Mouse (Mus musculus) stomach, postnatal 0 days (tissue): ENCODE results near the gene Atp10a. TPM values are rescaled to one million over a fixed set of nuclear protein-coding genes. Genes with fewer than 3 reads are reported as not detected.

Experiments
- ATAC-seq: fragments of 200-750 bp; cut with Nextera tagmentation; 2 replicates; pipeline ENCODE4 v1.8.0; 2017; ENCODE audit not compliant: low FRiP score, low TSS enrichment
- DNase-seq: peaks from one replicate; pipeline ENCODE4 v3.0.0-alpha.2; 2016; ENCODE audit warnings: low spot score
- H3K27ac ChIP-seq: fragments of 300-500 bp; sonication (generic); replicated peaks from 2 replicates; pipeline ENCODE4 v1.5.1; 2014; ENCODE audit warnings: mild to moderate bottlenecking, control low read depth
- H3K27me3 ChIP-seq: fragments of 300-500 bp; sonication (generic); 2 replicates; pipeline ENCODE4 v1.6.1; 2014; ENCODE audit warnings: low read length; ENCODE audit not compliant: control insufficient read depth, insufficient read depth
- H3K36me3 ChIP-seq: fragments of 300-500 bp; sonication (generic); 2 replicates; pipeline ENCODE4 v1.6.1; 2014; ENCODE audit warnings: low read length, mixed read lengths; ENCODE audit not compliant: control insufficient read depth, insufficient read depth
- H3K4me1 ChIP-seq: fragments of 300-500 bp; sonication (generic); replicated peaks from 2 replicates; pipeline ENCODE4 v1.6.1; 2014; ENCODE audit warnings: antibody characterized with exemption; ENCODE audit not compliant: control insufficient read depth, insufficient read depth
- H3K4me2 ChIP-seq: fragments of 300-500 bp; sonication (generic); replicated peaks from 2 replicates; pipeline ENCODE4 v1.6.1; 2014; ENCODE audit warnings: low read depth, mild to moderate bottlenecking, control low read depth, moderate library complexity
- H3K4me3 ChIP-seq: fragments of 300-500 bp; sonication (generic); 2 replicates; pipeline ENCODE4 v1.5.1; 2014; ENCODE audit warnings: low read depth, low read length, control low read depth
- H3K9ac ChIP-seq: fragments of 300-500 bp; sonication (generic); 2 replicates; pipeline ENCODE4 v1.6.1; 2014; ENCODE audit warnings: mild to moderate bottlenecking, low read length, control low read depth, mixed read lengths
- H3K9me3 ChIP-seq: fragments of 300-500 bp; sonication (generic); 2 replicates; pipeline ENCODE4 v1.6.1; 2016; ENCODE audit warnings: low read length; ENCODE audit not compliant: control insufficient read depth
- CTCF ChIP-seq: IDR thresholded peaks from 2 replicates; pipeline ENCODE4 v1.5.1; 2016; ENCODE audit warnings: antibody characterized with exemption, low read depth, mild to moderate bottlenecking, moderate library complexity
- EP300 ChIP-seq: optimal IDR thresholded peaks from 2 replicates; pipeline ENCODE3; 2016; ENCODE audit warnings: antibody characterized with exemption
- WGBS: fragments of 180-500 bp; shearing (Covaris S2); extraction: QIAGEN DNeasy Blood & Tissue Kit; methylation state at CpG from one replicate; pipeline ENCODE4 v1.1.7; 2014; 5-methylcytosine and 5-hydroxymethylcytosine counted together
- polyA plus RNA-seq: library from polyadenylated mRNA; unstranded; fragments of >200 nt; fragmentation: Nextera tagmentation; extraction: Ambion mirVana; gene quantifications from 2 replicates; pipeline ENCODE4 v1.2.1, GENCODE M21; 2015

The Atp10a gene
- polyA plus RNA-seq, 1 experiment from 2014 or later: 1.7 TPM

- DNase-seq (no peak), ATAC-seq (no peak)
- Histone ChIP-seq H3K4me3 (no peak overlapping the region), H3K9me3 (no peaks in the 10 kb centered on the region), H3K27me3 (no peaks in the 10 kb centered on the region), H3K4me1 (no peaks in the 10 kb centered on the region), H3K4me2 (no peak overlapping the region), H3K36me3 (no peaks in the 10 kb centered on the region), H3K9ac (no peak overlapping the region), H3K27ac (no peak overlapping the region)
- TF ChIP-seq CTCF (no peak), EP300 (no peak)
- WGBS: 68% methylated on average over 4 of the region's 4 CpGs
Observed at GRCm38 (mm10) chr7:58719218-58719938, 63.4 kb downstream of the Atp10a start.

- no peak overlapping the region for H3K27ac ChIP-seq
- H3K9ac ChIP-seq: no peak overlapping the region
- no peaks in the 10 kb centered on the region for H3K36me3 ChIP-seq
- H3K4me1 ChIP-seq: no peaks in the 10 kb centered on the region
- H3K4me3 ChIP-seq: no peak overlapping the region
- H3K27me3 ChIP-seq: no peaks in the 10 kb centered on the region
- no peak for TF ChIP-seq CTCF
- TF ChIP-seq EP300: no peak
- DNase-seq (no peak), ATAC-seq (no peak)
- WGBS: 85% methylated on average over 1 of the region's 1 CpGs
- no peak overlapping the region for H3K4me2 ChIP-seq
- H3K9me3 ChIP-seq: no peaks in the 10 kb centered on the region
Observed at GRCm38 (mm10) chr7:58722250-58722649, 66.3 kb downstream of the Atp10a start.

DNA sequence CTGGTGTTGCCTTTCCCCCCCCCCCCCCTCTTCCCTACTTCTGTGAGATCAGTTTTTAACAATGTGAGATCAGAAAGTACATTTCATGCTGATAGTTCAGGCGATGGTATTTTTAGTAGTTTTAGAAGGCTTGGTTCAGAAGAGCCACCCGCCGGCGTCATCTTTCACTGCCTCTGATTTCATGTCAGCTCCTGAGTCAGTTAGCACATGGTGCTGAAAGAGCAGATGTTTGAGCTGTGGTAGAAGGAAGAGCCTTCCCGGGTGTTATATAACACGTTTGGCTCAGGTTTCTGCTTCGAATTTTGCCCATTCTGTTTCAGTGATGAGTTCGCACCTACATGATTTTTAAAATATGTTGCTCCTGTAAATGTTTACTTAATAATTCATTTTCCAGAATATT is 74.2 kb downstream of the Atp10a start:
- Histone ChIP-seq H3K4me3 (no peak overlapping the region), H3K4me2 (no peak overlapping the region), H3K9ac (no peak overlapping the region), H3K27me3 (no peaks in the 10 kb centered on the region), H3K36me3 (no peaks in the 10 kb centered on the region), H3K9me3 (no peaks in the 10 kb centered on the region), H3K27ac (no peak overlapping the region), H3K4me1 (no peaks in the 10 kb centered on the region; the same call in 1 of the 2 replicates)
- no peak for ATAC-seq
- DNase-seq: no peak
- TF ChIP-seq CTCF (no peak), EP300 (no peak)
- WGBS: 35% methylated on average over 8 of the region's 8 CpGs

- 81% methylated on average over 1 of the region's 1 CpGs for WGBS
- TF ChIP-seq EP300: no peak
- TF ChIP-seq CTCF: no peak
- Histone ChIP-seq H3K9me3 (no peaks in the 10 kb centered on the region), H3K4me2 (no peak overlapping the region), H3K27me3 (no peaks in the 10 kb centered on the region), H3K4me1 (no peaks in the 10 kb centered on the region; the same call in 1 of the 2 replicates), H3K36me3 (no peaks in the 10 kb centered on the region), H3K9ac (no peak overlapping the region), H3K4me3 (no peak overlapping the region), H3K27ac (no peak overlapping the region)
- DNase-seq: no peak
- ATAC-seq: no peak
Observed at GRCm38 (mm10) chr7:58730831-58731230, 74.9 kb downstream of the Atp10a start.

- Histone ChIP-seq H3K27me3 (no peaks in the 10 kb centered on the region), H3K9ac (no peak overlapping the region), H3K36me3 (no peaks in the 10 kb centered on the region), H3K4me1 (no peaks in the 10 kb centered on the region; the same call in 1 of the 2 replicates), H3K27ac (no peak overlapping the region), H3K9me3 (no peaks in the 10 kb centered on the region), H3K4me2 (no peak overlapping the region), H3K4me3 (no peak overlapping the region)
- 46% methylated on average over 6 of the region's 6 CpGs for WGBS
- no peak for DNase-seq
- no peak for TF ChIP-seq CTCF
- no peak for TF ChIP-seq EP300
- ATAC-seq: no peak
Observed at GRCm38 (mm10) chr7:58732406-58732805, 76.4 kb downstream of the Atp10a start.

DNA sequence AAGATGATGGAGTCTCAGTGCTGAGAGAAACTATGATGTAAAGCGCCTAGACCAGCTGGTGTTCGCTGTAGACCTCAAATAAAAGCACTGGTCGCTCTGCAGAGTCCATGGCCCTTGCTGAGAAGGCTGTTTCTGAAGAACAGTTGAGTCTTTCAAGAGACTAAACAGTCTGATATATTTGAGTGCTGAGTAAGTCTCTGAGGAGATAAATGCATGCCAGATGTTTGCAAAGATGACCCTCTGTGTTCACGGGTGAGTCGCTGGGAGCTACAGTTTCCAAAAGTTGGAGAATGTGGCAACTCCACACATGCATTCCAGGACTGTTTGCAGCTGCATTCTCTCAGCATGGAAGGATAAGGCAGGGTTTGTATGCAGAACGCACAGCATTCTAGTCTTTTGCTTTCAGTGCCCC is 77.5 kb downstream of the Atp10a start:
- DNase-seq: no peak
- ATAC-seq: peak; percentile 54; the same call in 1 of the 2 replicates
- 37% methylated on average over 6 of the region's 6 CpGs for WGBS
- Histone ChIP-seq H3K9ac (no peak overlapping the region), H3K27me3 (no peaks in the 10 kb centered on the region), H3K36me3 (no peaks in the 10 kb centered on the region), H3K9me3 (no peaks in the 10 kb centered on the region), H3K4me3 (no peak overlapping the region), H3K27ac (no peak overlapping the region), H3K4me2 (no peak overlapping the region), H3K4me1 (no peaks in the 10 kb centered on the region; the same call in 1 of the 2 replicates)
- TF ChIP-seq CTCF: no peak
